Mouse (Mus musculus): Measurements from ENCODE around the gene Fank1. TPM values are rescaled to one million over a fixed set of nuclear protein-coding genes. Genes with fewer than 3 reads are reported as not detected.

The Fank1 gene
- total RNA-seq, 2 experiments from 2014 or later = not detected

DNA sequence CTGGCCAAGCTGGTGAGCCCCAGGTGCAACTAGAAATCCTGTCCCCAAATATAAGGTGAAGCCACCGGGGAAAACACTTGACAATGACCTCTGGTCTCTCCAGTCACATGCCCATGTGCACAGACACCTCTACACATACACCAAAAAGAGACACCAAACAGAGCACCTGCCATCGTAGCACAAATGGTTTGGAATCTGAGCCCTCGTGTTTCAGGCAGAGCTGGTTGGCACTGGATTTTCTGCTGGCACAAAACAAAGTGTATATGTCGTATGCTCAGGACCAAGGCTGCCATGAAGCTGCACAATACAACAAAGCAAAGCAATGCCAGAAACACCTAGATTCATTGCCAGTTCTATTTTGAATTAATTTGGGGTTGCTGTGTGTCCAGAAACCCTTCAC is 8.6 kb upstream of the Fank1 start:
- no peak for DNase-seq

GRCm38 (mm10) chr7:133768517-133768916 is 8.1 kb upstream of the Fank1 start:
- no peak for DNase-seq

DNA sequence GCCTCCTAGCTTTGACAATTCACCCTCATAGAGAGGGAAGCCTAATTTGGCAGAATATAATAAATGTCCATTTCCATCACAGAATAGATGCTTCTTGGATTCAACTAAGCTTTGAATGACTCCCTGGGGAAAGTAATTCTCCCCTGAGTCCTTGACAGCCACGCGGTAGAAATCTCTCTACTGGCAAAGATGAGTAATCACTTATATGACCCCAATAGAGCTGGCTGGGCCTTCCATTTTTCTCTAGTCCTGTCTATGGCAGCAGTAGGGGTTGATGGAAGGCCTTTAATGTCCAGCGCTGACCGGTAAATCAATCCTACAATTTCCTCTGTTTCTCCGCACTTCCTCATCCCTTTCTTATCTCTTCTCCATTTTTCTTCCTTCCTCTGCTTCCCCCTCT is 1.5 kb upstream of the Fank1 start:
- DNase-seq = no peak

DNA sequence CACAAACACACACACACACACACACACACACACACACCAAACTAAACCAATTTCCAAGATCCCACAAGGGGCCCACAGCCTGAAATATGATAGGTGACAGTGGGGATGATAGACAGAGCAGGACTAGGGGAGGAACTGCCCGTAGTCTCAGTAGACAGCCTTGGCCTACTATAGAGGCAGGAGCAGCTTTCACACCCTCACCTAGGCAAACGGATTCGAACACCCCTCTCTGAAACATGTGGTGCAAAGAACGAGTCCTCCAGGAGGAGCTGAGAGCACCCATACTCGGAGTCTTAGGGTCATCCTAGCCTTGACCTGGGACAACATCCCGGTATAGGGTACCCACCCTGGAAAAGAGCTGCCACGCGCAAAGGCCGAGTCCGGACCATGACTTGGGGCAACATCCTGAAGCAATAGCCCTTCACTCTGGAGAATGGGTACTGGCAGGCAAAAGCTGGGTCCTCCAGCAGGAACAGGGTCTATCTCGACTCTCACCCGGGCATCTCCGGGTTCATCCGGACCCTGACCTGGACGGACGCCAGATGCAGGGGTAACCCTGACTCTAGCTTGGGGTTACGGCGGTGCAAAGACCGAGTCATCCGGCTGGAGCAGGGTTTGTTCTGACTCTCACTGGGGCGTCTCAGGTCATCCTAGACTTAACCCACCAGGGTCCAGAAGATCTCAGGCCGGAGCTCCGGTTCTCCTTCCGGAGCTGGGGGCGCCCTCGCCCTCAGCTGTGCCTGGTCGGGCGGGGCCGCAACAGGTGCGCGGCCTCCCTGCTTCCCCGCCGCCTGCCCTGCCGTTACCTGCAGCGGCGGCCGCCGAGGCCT is 650 bp upstream of the Fank1 start:
- peak; percentile 33 to 62 for DNase-seq

GRCm38 (mm10) chr7:133781583-133781982 is 4.9 kb downstream of the Fank1 start:
- DNase-seq = no peak

DNA sequence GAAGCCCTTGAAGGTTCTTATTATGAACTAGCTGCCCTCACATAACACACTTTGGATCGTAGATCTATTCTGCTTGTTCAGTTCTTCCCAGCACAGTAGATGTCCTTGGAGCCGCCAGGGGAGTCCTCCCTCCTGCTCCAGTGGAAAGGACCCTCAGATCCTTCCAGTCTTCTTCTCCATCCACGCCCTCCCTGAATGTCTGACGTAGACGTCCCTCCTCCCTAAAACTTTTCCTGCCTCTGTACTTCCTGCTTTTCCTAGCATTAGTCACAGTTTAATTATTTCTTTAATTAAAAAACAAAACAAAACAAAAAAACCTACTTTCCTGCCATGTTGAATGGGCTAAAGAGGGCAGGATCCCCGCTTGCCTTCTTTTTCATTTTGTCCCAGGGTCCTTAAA is 5.3 kb downstream of the Fank1 start:
- no peak for DNase-seq

- peak; percentile 75 to 82 for DNase-seq
These were observed 6.2 kb downstream of the Fank1 start, which contains the start of gene Dhx32 for GRCm38 (mm10) chr7:133782717-133783435. Dhx32 (minus strand) TSS chr7:133782726.

DNA sequence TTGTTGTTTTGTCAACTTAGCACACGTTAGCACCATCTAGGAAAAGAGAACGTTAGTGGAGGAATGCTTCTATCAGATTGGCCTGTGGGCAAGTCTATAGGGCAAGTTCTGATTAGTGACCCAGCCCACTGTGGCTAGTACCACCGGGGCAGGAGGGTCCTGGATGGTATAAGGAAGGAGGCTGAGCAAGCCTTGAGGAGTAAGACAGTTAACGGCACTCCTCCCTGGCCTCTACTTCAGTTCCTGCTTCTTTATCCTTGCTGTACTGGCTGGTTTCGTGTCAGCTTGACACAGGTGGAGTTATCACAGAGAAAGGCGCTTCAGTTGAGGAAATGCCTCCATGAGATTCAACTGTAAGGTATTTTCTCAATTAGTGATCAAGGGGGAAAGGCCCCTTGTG is 10.9 kb downstream of the Fank1 start:
- no peak for DNase-seq

DNA sequence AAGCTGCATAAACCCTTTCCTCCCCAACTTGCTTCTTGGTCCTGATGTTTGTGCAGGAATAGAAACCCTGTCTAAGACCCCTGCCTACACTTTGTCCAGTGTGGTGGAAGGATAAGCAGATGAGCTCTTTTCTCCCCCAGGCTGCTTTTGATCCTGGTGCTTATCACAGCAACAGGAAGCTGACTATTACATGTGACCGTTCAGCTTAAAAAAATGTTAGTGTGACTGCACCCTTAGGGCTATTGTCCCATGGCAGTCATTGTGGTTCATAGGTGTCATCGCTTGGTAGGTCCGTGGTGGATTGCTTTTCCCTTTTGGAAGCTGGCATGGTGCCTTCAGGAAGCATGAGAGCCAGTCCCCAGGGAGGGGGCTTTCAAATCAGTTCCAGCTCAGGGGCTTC is 11.5 kb downstream of the Fank1 start:
- no peak for DNase-seq

GRCm38 (mm10) chr7:133790171-133790570 is 13.5 kb downstream of the Fank1 start:
- no peak for DNase-seq

- no peak for DNase-seq
These were observed 14.1 kb downstream of the Fank1 start for GRCm38 (mm10) chr7:133790608-133791229.

GRCm38 (mm10) chr7:133792771-133793170 is 16.1 kb downstream of the Fank1 start:
- DNase-seq = no peak

DNA sequence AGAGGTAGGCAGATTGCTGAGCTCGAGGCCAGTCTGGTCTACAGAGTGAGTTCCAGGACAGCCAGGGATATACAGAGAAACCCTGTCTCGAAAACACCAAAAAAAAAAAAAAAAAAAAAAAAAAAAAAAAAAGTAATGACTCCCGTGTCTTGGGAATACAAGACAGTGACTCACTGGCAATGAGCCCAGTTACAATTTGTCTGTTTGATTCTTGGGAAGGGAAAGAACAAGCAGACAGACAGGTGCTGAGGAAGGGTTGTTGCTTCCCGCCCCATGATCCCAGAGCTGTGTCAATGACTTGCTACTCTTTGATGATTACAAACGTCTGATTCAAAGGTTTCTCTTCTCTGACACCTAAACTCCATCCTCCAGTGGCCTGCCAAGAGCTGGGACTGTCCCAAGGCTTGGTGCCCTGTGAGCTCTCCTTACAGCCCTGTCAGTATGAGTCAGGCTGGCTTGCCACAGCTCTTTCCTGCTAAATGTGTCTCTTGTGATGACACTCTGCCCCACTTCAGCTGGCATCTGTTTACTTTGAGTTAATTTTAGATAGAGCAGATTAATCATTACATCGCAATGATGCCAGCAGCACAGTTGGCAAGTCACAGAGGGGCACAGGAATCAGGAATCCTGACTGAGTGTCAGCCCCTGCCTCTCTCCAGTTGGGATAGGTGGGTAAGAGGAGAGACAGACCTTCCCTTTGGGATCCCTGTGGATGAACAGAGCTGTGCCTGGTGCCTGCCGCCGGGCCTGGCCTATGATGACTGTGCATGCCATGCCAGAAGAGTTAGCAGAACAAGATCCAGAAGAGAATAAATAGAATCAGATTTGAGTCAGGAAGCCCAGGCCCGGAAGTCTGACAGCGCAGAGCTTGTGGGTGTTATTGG is 16.8 kb downstream of the Fank1 start:
- DNase-seq = peak; percentile 58 to 79

GRCm38 (mm10) chr7:133794720-133795119 is 18.1 kb downstream of the Fank1 start:
- no peak for DNase-seq

DNA sequence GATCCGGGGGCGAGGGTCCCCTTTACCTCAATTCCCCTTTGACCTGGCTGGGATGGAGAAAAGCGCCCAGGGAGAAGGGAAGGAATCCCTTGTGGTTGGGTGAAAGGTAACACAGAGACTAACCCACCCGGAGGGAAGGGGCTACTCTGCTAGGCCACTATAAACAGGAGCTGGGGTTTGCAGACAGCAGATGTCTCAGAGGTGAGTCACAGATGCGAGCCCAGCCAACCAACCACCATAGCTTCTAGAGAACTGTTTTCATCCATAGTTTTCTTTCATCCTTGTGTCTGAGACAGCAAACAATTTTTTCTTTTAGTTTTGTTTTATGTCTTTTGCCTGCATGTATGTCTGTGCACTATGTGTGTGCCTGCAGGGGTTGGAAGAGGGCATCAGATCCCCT is 23.3 kb downstream of the Fank1 start:
- DNase-seq = no peak

- no peak for DNase-seq
These were observed 25.2 kb downstream of the Fank1 start for GRCm38 (mm10) chr7:133801823-133802222.

DNA sequence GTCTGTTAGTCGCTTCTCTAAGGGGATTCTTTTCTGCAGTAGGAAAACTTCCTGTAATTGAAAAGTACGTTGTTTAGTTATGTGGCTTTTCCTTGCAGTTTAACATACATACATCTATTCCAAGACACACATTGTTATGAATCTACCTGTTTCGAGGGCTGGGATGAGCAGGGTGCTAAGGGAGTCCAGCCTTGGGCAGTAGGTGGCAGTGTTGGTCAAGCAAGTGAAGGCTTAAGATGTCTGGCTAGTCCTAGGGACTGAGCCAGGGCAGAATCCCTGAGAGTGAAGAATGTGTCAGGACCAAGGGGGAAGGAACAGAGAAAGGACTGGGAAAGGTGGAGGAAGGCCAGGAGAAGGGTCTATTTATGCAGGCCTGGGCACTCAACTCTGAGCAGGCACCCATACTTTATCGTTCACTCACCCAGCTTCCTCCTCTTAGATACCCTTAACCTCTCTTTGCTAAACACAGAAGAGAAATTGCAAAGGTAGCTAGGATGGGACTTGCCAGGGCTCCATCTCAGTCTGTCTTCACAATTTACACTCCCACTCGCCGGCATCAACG is 29.0 kb downstream of the Fank1 start:
- DNase-seq = peak; percentile 21 to 73

DNA sequence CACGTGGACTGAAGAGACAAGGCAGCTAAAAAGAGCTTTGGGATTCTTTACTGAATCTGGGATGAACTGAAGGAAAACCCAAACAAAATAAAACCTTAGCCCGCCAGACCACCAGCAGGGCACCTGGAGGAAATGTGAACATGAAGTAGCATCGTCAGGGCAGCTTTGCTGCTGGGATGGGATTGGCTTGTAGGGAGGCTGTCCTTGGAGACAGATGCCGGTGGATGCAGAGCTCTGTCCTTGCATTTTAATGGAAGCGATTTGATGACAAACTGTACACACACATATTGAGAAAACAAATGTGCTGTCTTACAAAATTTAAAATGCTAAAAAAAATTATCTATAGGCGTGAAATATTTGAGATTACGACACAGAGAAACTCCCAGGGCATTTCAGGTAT is 36.3 kb downstream of the Fank1 start:
- DNase-seq = no peak

DNA sequence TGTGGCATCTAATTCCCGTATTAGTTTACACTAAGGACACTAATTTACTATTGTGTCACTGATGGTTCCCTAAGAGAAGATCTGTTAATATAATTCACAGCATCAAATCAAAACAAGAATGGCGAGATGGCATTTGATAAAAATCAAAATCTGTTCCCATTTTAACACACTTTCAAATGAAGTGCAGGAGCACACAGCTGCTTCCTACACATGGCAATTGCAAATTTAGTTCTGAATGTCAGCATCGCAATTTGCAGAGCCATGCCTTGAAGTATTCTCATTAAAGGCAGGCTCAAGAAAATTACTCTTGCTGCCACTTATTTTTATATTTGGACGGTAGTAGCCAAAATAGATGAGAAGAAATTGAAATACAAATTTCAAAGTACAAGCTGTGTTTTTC is 36.7 kb downstream of the Fank1 start:
- DNase-seq = no peak

DNA sequence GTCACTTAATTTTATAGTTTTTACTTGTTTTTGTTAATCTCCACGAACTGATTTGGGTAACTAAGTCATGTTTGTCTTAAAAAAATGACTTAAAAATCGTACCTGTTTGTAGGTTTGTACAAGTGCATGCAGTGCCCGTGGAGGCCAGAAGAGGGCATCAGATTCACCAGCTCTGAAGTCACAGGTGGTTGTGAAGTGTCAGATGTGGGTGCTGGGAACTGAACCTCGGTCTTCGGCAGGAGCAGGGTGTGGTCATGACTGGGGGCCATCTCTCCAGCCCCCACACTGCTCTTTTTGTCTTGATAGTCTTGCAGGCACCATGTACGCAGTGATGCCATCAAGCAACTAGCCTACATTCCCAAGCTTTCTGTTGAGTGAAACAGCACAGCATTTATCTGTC is 47.1 kb downstream of the Fank1 start:
- DNase-seq = no peak

DNA sequence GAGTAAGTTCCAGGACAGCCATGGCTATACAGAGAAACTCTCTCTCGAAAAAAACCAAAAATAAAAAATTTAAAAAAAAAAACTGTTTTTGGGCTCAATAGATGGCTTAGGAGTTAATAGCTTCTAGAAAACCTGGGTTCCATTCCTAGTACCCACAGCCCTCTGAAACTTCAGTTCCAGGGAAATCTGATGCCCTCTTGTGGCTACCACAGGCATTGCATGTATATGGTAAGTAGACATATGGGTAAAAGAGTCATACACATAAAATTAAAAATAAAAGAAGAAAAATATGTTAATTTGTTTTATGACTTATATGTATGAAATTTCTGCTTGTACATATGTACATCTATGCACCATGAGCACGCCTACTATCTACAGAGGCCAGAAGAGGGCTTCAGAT is 47.9 kb downstream of the Fank1 start:
- DNase-seq = no peak

DNA sequence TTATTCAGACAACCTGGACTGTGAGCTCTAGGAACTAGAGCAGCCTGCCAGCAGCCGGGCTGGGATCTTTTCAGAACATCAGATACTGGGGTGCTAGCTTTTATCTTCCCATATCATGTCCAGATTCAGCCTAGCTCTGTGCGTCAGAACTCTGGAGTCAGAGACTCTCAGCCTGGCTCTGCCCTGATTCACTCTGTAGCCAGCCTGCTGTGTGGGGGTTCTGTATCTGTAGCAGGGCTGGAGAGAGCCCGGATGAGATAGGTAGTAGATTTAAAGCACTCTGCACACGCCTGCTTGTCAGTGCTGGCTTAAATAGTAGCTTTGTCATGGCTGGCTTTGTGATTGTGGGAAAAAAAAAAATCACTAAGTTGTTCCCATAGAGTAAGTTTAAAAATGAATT is 51.9 kb downstream of the Fank1 start:
- DNase-seq = no peak
